Mouse (Mus musculus) ovary, adult 2 months (tissue): ENCODE results near the gene Bex6. TPM values are rescaled to one million over a fixed set of nuclear protein-coding genes. Genes with fewer than 3 reads are reported as not detected.

ENCODE experiments used
- polyA plus RNA-seq: library from polyadenylated mRNA; depleted of rRNA; stranded (reverse); fragments of >200 nt; gene quantifications from 2 replicates; pipeline ENCODE4 v1.2.3, GENCODE M21; 2012; rRNA removed

Gene Bex6
- polyA plus RNA-seq = not detected in 2 replicates

DNA sequence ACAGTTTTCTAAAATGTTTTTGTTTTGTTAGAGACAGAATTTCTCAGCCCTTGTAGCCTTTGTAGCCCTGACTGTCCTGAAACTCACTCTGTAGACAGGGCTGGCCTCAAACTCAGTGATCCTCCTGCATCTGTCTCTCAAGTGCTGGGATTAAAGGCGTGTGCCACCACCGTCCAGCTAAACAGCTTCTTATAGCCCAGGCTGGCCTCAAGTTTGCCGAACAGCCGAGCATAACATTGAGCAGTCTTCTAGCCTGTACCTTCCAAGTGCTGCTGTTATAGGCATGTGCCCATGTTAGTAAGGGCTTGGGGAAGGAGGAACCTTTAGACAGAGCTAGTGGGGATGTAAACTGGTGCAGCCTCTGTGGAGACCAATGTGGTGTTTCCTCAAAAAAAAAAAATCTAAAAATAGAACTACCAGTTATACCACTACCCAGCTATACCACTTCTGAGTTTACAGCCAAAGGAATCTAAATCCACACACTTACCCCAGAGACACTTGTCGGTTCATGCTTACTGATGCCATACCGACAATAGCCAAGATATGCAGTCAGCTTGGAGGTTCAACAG lies at the start of gene Bex6:
TSS of gene Bex6 (plus strand) at position 491 of the 569 bp plus-strand sequence.

DNA sequence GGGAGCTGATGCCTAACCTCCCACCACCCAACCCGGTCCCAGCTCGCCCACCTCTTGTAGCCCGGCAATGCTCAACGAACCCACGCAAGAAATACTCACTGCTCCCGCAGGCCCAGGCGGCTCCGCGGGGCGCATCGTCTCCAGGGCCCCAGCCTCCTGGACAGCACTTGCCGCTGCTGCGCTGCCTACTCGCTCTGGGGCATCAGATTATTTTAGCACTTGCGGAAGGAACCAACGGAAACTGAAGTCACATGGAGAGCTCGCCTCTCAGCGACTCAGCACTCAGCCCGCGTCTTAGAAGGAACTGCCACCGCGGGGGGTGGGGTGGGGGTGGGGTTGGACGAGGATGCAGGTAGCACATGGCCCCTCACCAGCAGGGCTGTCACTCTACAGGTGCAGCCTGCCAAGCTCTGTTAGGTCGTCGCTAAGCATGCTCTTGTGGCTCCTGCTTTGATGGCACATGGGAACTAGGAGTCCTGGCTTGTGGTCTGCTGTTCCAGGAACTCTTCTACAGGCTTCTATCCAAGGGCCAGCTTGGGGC lies 14.3 kb upstream of the Bex6 start, which contains the start of gene Nrros:
TSS of gene Nrros (minus strand) at position 314 of the 541 bp plus-strand sequence.

Other genes with a start within 250 kb of the Bex6 start
- 3.1 and 3.5 TPM in 2 replicates for gene Pigz, start 246.0 kb upstream of the Bex6 start, polyA plus RNA-seq
- 130 and 190 TPM in 2 replicates for gene 0610012G03Rik, start 231.3 kb upstream of the Bex6 start, polyA plus RNA-seq
- 6.3 and 7.2 TPM in 2 replicates for gene Ncbp2, start 231.3 kb upstream of the Bex6 start, polyA plus RNA-seq
- gene Senp5, start 176.5 kb upstream of the Bex6 start, polyA plus RNA-seq = 4.7 and 5.2 TPM in 2 replicates
- 17.6 and 23.5 TPM in 2 replicates for gene Pak2, start 100.5 kb upstream of the Bex6 start, polyA plus RNA-seq
- 36.0 and 50.2 TPM in 2 replicates for gene Pigx, start 80.1 kb upstream of the Bex6 start, polyA plus RNA-seq
- gene Cep19, start 80.0 kb upstream of the Bex6 start, polyA plus RNA-seq = 9.7 and 19.0 TPM in 2 replicates
- gene Nrros, start 14.2 kb upstream of the Bex6 start, polyA plus RNA-seq = 13.3 and 17.4 TPM in 2 replicates
- 5.5 and 6.2 TPM in 2 replicates for gene Fbxo45, start 67.3 kb downstream of the Bex6 start, polyA plus RNA-seq
- gene Wdr53, start 67.4 kb downstream of the Bex6 start, polyA plus RNA-seq = 2.3 and 2.5 TPM in 2 replicates
- gene Smco1, start 91.6 kb downstream of the Bex6 start, polyA plus RNA-seq = not detected in 2 replicates
- gene Rnf168, start 97.6 kb downstream of the Bex6 start, polyA plus RNA-seq = 10.2 and 12.0 TPM in 2 replicates
- gene Ubxn7, start 152.4 kb downstream of the Bex6 start, polyA plus RNA-seq = 13.4 and 25.9 TPM in 2 replicates
- gene Tm4sf19, start 220.7 kb downstream of the Bex6 start, polyA plus RNA-seq = 0.10 and 0.36 TPM in 2 replicates
- gene Tctex1d2, start 239.9 kb downstream of the Bex6 start, polyA plus RNA-seq = 5.3 and 7.5 TPM in 2 replicates